Mouse (Mus musculus) brain, embryonic 14.5 days (tissue): ENCODE measurements at regions not wholly inside any gene's neighbourhood (a gene's known extent, or its start where the extent isn't known, plus 50 kb on each side); places are given as distances from the start of the nearest gene placed in this dataset.

Source experiments
- CTCF ChIP-seq: fragments of 200-500 bp; IDR thresholded peaks from 2 replicates; pipeline ENCODE4 v1.5.1; 2012; ENCODE audit warnings: inconsistent platforms, mild to moderate bottlenecking, moderate library complexity, borderline replicate concordance; ENCODE audit not compliant: insufficient read depth, insufficient read length; ENCODE audit errors: extremely low read depth
- POLR2A ChIP-seq: fragments of 200-500 bp; IDR thresholded peaks from 2 replicates; pipeline ENCODE4 v1.6.1; 2012; ENCODE audit warnings: mild to moderate bottlenecking, inconsistent platforms, borderline replicate concordance; ENCODE audit not compliant: poor library complexity, insufficient read depth, insufficient read length, severe bottlenecking; ENCODE audit errors: extremely low read depth

- TF ChIP-seq CTCF, result no peak
- no peak for TF ChIP-seq POLR2A
These were observed 270.2 kb downstream of the Epha4 start for GRCm38 (mm10) chr1:77244642-77245041.
